ENCODE assay signal across 1 mouse cellular context in the genomic region with DNA sequence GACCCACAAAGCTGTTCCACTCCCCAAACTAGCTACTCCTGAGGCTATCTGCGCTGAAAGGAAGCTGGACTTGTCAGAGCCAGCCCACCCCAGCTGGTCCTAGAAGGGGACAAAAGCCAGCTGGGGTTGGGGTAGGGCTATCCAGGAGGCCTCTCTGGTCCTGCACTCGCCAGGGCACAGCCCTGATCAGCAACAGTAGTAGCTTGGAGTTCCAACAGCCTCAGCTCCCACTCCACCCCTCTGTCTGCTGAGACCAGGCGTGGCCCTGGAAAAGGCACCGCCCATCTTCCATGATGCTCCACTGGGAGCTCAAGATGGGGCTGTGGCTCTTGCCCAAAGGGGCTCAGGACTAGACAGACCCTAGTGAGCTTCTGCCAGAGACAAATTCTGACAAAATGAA.
TF ChIP-seq lines count a peak whose summit lies in the region.

No protein-coding gene starts in this region.

TF ChIP-seq in CH12.LX, 34 proteins besides CTCF, POLR2A, EP300 and RAD21 (continued from another document):
- TF ChIP-seq NRF1 (IDR thresholded peaks at IDR 0.05; ENCODE audit: low read depth, low read length) (no peak), ETS1 (conservative IDR thresholded peaks at IDR 0.05; ENCODE audit: low read depth, low read length) (no peak), MXI1 (IDR thresholded peaks at IDR 0.05; ENCODE audit: low read depth, low read length) (no peak), NELFE (IDR thresholded peaks at IDR 0.05; ENCODE audit: low read depth, low read length) (no peak), ZKSCAN1 (IDR thresholded peaks at IDR 0.05; ENCODE audit: borderline replicate concordance, low read depth, low read length) (no peak), E2F4 (IDR thresholded peaks at IDR 0.05; ENCODE audit: insufficient replicate concordance, low read depth, low read length) (no peak)
